Mouse (Mus musculus) gastrocnemius, adult 2 months (tissue): ENCODE results near the gene Pakap. TPM values are rescaled to one million over a fixed set of nuclear protein-coding genes. Genes with fewer than 3 reads are reported as not detected.

Experiments
- DNase-seq: peaks from one replicate; pipeline ENCODE4 v3.0.0; 2022
- H3K27ac ChIP-seq: fragments of 200-600 bp; 2 replicates; pipeline ENCODE4 v1.8.1; 2022; ENCODE audit warnings: mild to moderate bottlenecking
- H3K4me3 ChIP-seq: fragments of 200-600 bp; 2 replicates; pipeline ENCODE4 v1.8.1; 2022; ENCODE audit warnings: mild to moderate bottlenecking, moderate library complexity
- CTCF ChIP-seq: fragments of 200-600 bp; IDR thresholded peaks from 2 replicates; pipeline ENCODE4 v1.8.1; 2022; ENCODE audit warnings: antibody characterized with exemption, mild to moderate bottlenecking, moderate library complexity
- intact Hi-C: fragments of 180-260 bp; cut with DNase I; formaldehyde crosslinking; loops from one replicate; pipeline ENCODE4 v1.15.1; 2025
- total RNA-seq, 2 experiments: library from RNA; stranded (reverse); gene quantifications; 2 replicates each; pipeline ENCODE4 v1.2.3; 2021

The Pakap gene
- total RNA-seq, 2 experiments from 2014 or later: 4.9 to 7.0 TPM

GRCm38 (mm10) chr4:57751054-57751453, 183.1 kb downstream of the Pakap start:
- Histone ChIP-seq H3K4me3 (no peak overlapping the region), H3K27ac (no peak overlapping the region)
- intact Hi-C loops: no loop called here
- DNase-seq: no peak
- TF ChIP-seq CTCF: no peak

GRCm38 (mm10) chr4:57751566-57751965, 183.6 kb downstream of the Pakap start:
- Histone ChIP-seq H3K4me3 (no peak overlapping the region), H3K27ac (no peak overlapping the region)
- DNase-seq: no peak
- intact Hi-C loops: no loop called here
- TF ChIP-seq CTCF: no peak

- TF ChIP-seq CTCF: no peak
- no peak for DNase-seq
- intact Hi-C loops: no loop called here
- Histone ChIP-seq H3K4me3 (no peak overlapping the region), H3K27ac (no peak overlapping the region)
These were observed 187.1 kb downstream of the Pakap start for GRCm38 (mm10) chr4:57755085-57755484.

GRCm38 (mm10) chr4:57757997-57758396, 190.0 kb downstream of the Pakap start:
- H3K4me3 ChIP-seq: peak overlapping the region; percentile 20; the same call in 1 of the 2 replicates
- DNase-seq: no peak
- no peak for TF ChIP-seq CTCF
- H3K27ac ChIP-seq: peak overlapping the region; percentile 44; the same call in 1 of the 2 replicates
- intact Hi-C loops: no loop called here

- no peak for TF ChIP-seq CTCF
- intact Hi-C loops: no loop called here
- DNase-seq: no peak
- H3K4me3 ChIP-seq: no peak overlapping the region
- H3K27ac ChIP-seq: peak overlapping the region; percentile 48
These were observed 194.4 kb downstream of the Pakap start for GRCm38 (mm10) chr4:57762424-57762823.

- DNase-seq: no peak
- TF ChIP-seq CTCF: no peak
These were observed 196.4 kb downstream of the Pakap start for GRCm38 (mm10) chr4:57764392-57764791.

GRCm38 (mm10) chr4:57764926-57765325, 196.9 kb downstream of the Pakap start:
- DNase-seq: no peak
- Histone ChIP-seq H3K27ac (peak overlapping the region; percentile 48; the same call in 1 of the 2 replicates), H3K4me3 (no peak overlapping the region)
- TF ChIP-seq CTCF: no peak
- intact Hi-C loops: no loop called here

More at GRCm38 (mm10) chr4:57764392-57764791, 196.4 kb downstream of the Pakap start:
- intact Hi-C loops: no loop called here
- peak overlapping the region; percentile 43; the same call in 1 of the 2 replicates for H3K27ac ChIP-seq
- H3K4me3 ChIP-seq: no peak overlapping the region

- intact Hi-C loops: no loop called here
- peak overlapping the region; percentile 48 for H3K27ac ChIP-seq
These were observed 197.8 kb downstream of the Pakap start for GRCm38 (mm10) chr4:57765806-57766205.

GRCm38 (mm10) chr4:57769007-57769406, 201.0 kb downstream of the Pakap start:
- TF ChIP-seq CTCF: no peak
- no peak overlapping the region for H3K4me3 ChIP-seq
- no peak for DNase-seq
- intact Hi-C loops: no loop called here
- no peak overlapping the region for H3K27ac ChIP-seq

More at GRCm38 (mm10) chr4:57765806-57766205, 197.8 kb downstream of the Pakap start:
- DNase-seq: no peak
- TF ChIP-seq CTCF: no peak
- H3K4me3 ChIP-seq: no peak overlapping the region

GRCm38 (mm10) chr4:57770185-57770823, 202.3 kb downstream of the Pakap start:
- intact Hi-C loops: no loop called here

GRCm38 (mm10) chr4:57771558-57772219, 203.7 kb downstream of the Pakap start:
- DNase-seq: no peak
- Histone ChIP-seq H3K27ac (no peak overlapping the region), H3K4me3 (no peak overlapping the region)
- no peak for TF ChIP-seq CTCF
- intact Hi-C loops: no loop called here

More at GRCm38 (mm10) chr4:57770185-57770823, 202.3 kb downstream of the Pakap start:
- TF ChIP-seq CTCF: no peak
- H3K27ac ChIP-seq: no peak overlapping the region
- DNase-seq: no peak
- H3K4me3 ChIP-seq: no peak overlapping the region

GRCm38 (mm10) chr4:57772851-57773510, 205.0 kb downstream of the Pakap start:
- no peak for DNase-seq
- peak overlapping the region; percentile 5; the same call in 1 of the 2 replicates for H3K27ac ChIP-seq
- TF ChIP-seq CTCF: no peak
- intact Hi-C loops: no loop called here
- no peak overlapping the region for H3K4me3 ChIP-seq

- no peak for TF ChIP-seq CTCF
- intact Hi-C loops: no loop called here
These were observed 206.5 kb downstream of the Pakap start for GRCm38 (mm10) chr4:57774517-57774916.

More at GRCm38 (mm10) chr4:57774517-57774916, 206.5 kb downstream of the Pakap start:
- no peak overlapping the region for H3K4me3 ChIP-seq
- no peak for DNase-seq
- H3K27ac ChIP-seq: no peak overlapping the region
